ENCODE assay signal across 8 mouse cellular contexts in genomic region chr5:148608178-148608577, GRCm38 (mm10). TPM values are rescaled to one million over a fixed set of nuclear protein-coding genes. Genes with fewer than 3 reads are reported as not detected.
DNase-seq lines count a peak whose midpoint lies in the region; ATAC-seq lines count a peak whose summit lies in the region.

No protein-coding gene starts in this region.

- H3K36me3 ChIP-seq in liver, embryonic 11.5 days (ENCODE audit: control insufficient read depth, insufficient read depth, low read length) = no peaks in the 10 kb centered on the region
- no peaks in the 10 kb centered on the region for H3K36me3 ChIP-seq in embryonic facial prominence, embryonic 15.5 days
- no peaks in the 10 kb centered on the region for H3K36me3 ChIP-seq in lung, embryonic 16.5 days (ENCODE audit: control insufficient read depth, insufficient read depth, low read length)

- H3K4me2 ChIP-seq in liver, embryonic 11.5 days = no peak overlapping the region
- H3K4me2 ChIP-seq in embryonic facial prominence, embryonic 15.5 days (replicated peaks) = no peak overlapping the region
- no peak overlapping the region for H3K4me2 ChIP-seq in lung, embryonic 16.5 days (ENCODE audit: low read depth, low read length)

- no peak overlapping the region for H3K9ac ChIP-seq in liver, embryonic 11.5 days (ENCODE audit: low read depth, low read length)
- no peak overlapping the region for H3K9ac ChIP-seq in embryonic facial prominence, embryonic 15.5 days
- H3K9ac ChIP-seq in lung, embryonic 16.5 days (ENCODE audit: low read length) = no peak overlapping the region

- no peaks in the 10 kb centered on the region for H3K4me1 ChIP-seq in liver, embryonic 11.5 days (replicated peaks; ENCODE audit: control insufficient read depth, insufficient read depth, low read length)
- peaks cover 21% of the 10 kb centered on the region for H3K4me1 ChIP-seq in embryonic facial prominence, embryonic 15.5 days
- peaks cover 15% of the 10 kb centered on the region for H3K4me1 ChIP-seq in lung, embryonic 16.5 days (replicated peaks; ENCODE audit: control insufficient read depth, insufficient read depth, low read length)

- no peaks in the 10 kb centered on the region for H3K27me3 ChIP-seq in liver, embryonic 11.5 days (replicated peaks; ENCODE audit: control insufficient read depth, insufficient read depth, low read length)
- no peaks in the 10 kb centered on the region for H3K27me3 ChIP-seq in embryonic facial prominence, embryonic 15.5 days
- H3K27me3 ChIP-seq in lung, embryonic 16.5 days (ENCODE audit: control insufficient read depth, insufficient read depth, low read depth, low read length) = no peaks in the 10 kb centered on the region

- no peaks in the 10 kb centered on the region for H3K9me3 ChIP-seq in liver, embryonic 11.5 days (ENCODE audit: control insufficient read depth, low read length)
- H3K9me3 ChIP-seq in embryonic facial prominence, embryonic 15.5 days (replicated peaks) = no peaks in the 10 kb centered on the region
- peaks cover 3% of the 10 kb centered on the region for H3K9me3 ChIP-seq in lung, embryonic 16.5 days (ENCODE audit: control insufficient read depth, low read length)

- 57% methylated on average over 9 of the region's 9 CpGs for WGBS in liver, embryonic 11.5 days
- 6% methylated on average over 9 of the region's 9 CpGs for WGBS in embryonic facial prominence, embryonic 15.5 days
- 25% methylated on average over 9 of the region's 9 CpGs for whole genome bisulfite sequencing in lung, embryonic 16.5 days

- no peak overlapping the region for H3K4me3 ChIP-seq in liver, embryonic 11.5 days (ENCODE audit: low read depth, low read length)
- no peak overlapping the region for H3K4me3 ChIP-seq in embryonic facial prominence, embryonic 15.5 days (replicated peaks)
- H3K4me3 ChIP-seq in lung, embryonic 16.5 days (ENCODE audit: low read length) = no peak overlapping the region

- no peak overlapping the region for H3K27ac ChIP-seq in liver, embryonic 11.5 days (ENCODE audit: low read depth, low read length)
- no peak overlapping the region for H3K27ac ChIP-seq in embryonic facial prominence, embryonic 15.5 days (replicated peaks)
- no peak overlapping the region for H3K27ac ChIP-seq in lung, embryonic 16.5 days (ENCODE audit: low read length)

- peak; percentile 15 for DNase-seq in liver
- no peak for DNase-seq in liver, embryonic 11.5 days (ENCODE audit: low spot score)
- peak; percentile 74 for DNase-seq in heart, postnatal 4 days
- no peak for DNase-seq in right cerebral cortex, adult 18-20 months
- DNase-seq in left cerebral cortex, adult 11 months (ENCODE audit: low spot score) = no peak
- no peak for DNase-seq in layer of hippocampus, adult 18-20 months (ENCODE audit: low spot score in 2 of 2)

- ATAC-seq in liver, embryonic 11.5 days (replicated peaks; ENCODE audit: low FRiP score) = no peak
- ATAC-seq in embryonic facial prominence, embryonic 15.5 days (ENCODE audit: insufficient number of reproducible peaks, low FRiP score, low TSS enrichment, low read depth) = peak; percentile 87
- peak; percentile 97 for ATAC-seq in lung, embryonic 16.5 days (ENCODE audit: low read depth)

RNA-seq across cellular contexts. Expression of gene Ubl3, which starts 55.6 kb away (rescaled TPM):
- 40.1 and 43.1 TPM in 2 replicates for polyA plus RNA-seq in liver, embryonic 11.5 days (2014; fragmentation: Nextera tagmentation; extraction: Ambion mirVana)
- 73.5 and 74.7 TPM in 2 replicates for polyA plus RNA-seq in embryonic facial prominence, embryonic 15.5 days (2015; fragmentation: Nextera tagmentation; extraction: Ambion mirVana)
- total RNA-seq in heart, postnatal 4 days (2021) = 10 to 100 TPM; 71.4 to 82.6 TPM
- 55.9 and 73.5 TPM in 2 replicates for polyA plus RNA-seq in lung, embryonic 16.5 days (2015; fragmentation: Nextera tagmentation; extraction: Ambion mirVana)
- total RNA-seq in layer of hippocampus, adult 18-20 months (2021) = 100 to 1,000 TPM; 235 to 245 TPM

Comparison
In these comparisons a context has a peak if more than half of its experiments do, and no peak if none do; other contexts are left out.
1. DNase-seq: peak in liver (single experiment) and heart, postnatal 4 days (single experiment); none in liver, embryonic 11.5 days (single experiment), right cerebral cortex, adult 18-20 months (single experiment), left cerebral cortex, adult 11 months (single experiment) and layer of hippocampus, adult 18-20 months (0 of 2).